Mouse (Mus musculus): Measurements from ENCODE around the gene Nuak2.

DNA sequence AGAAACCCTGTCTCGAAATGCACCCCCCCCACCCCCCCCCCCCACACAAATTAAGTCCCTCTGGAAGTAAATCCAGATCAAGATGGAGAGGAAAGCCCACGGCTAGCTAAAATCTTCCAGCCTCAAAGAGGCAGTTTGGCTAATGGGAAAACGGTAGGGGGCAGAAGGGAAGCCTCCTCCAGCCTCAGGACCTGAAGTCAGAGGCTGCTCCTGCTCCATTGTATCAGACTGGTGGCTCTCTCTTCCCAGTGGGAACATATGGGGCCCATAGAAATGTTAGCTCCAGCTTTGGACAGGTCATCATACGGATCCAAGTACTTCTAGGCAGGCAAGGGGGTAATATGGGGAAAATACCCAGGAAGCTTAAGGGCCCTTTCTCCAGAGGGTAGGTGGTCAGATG, 49.7 kb downstream of the Nuak2 start:
- TF ChIP-seq POLR2A (IDR thresholded peaks at IDR 0.05; ENCODE audit: borderline replicate concordance, control insufficient read depth, low read depth, low read length), result no peak
- TF ChIP-seq CTCF (IDR thresholded peaks at IDR 0.05; ENCODE audit: control insufficient read depth, insufficient read depth, low read length), result no peak
